Mouse (Mus musculus) thymus, postnatal 25 days (tissue): ENCODE data around the gene Tpst1.

Source experiments
- DNase-seq: peaks from one replicate; pipeline ENCODE4 v3.0.0; 2022

Tpst1 gene

DNA sequence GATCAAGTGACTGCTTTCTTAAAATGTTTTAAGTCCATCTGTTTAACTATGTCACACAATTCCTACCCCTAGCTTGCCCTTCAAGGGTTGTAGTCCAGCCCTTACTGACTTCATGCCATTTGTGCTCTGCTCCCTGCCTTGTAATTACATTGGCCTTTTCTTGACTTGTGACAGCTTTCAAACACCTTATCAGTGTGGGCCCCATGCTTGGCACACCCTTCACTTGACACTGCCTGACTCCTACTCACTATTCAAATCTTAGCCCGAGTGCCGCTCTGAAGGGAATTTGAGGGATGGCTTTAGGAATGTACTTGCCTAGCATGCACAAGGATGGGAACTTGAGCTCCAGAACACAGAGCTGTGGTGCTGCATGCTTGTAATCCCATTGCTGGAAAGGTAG lies 24.7 kb downstream of the Tpst1 start:
- no peak for DNase-seq

GRCm38 (mm10) chr5:130101724-130102123 lies 28.6 kb downstream of the Tpst1 start:
- no peak for DNase-seq

DNA sequence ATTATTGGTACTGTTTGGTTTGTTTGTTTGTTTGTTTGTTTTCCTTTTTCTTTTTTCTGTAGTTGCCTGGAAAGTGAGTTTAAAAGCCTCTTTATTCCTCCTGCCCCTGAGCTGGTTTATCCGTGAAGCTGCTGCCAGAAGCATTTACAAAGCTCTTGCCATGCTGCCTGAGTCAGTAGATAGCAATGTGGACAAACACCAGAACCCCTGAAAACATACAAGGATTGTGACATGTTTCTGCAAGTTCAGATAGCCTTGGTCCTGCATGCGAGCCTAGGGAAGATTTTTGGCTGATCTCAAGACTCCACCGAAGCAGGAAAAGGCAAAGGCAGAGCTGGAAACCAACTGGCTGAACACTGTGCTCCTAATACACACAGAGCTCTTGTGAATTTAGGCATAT lies 36.2 kb downstream of the Tpst1 start:
- no peak for DNase-seq

GRCm38 (mm10) chr5:130110632-130111464 lies 37.7 kb downstream of the Tpst1 start:
- no peak for DNase-seq

- DNase-seq: no peak
Measured at GRCm38 (mm10) chr5:130112653-130113052, 39.5 kb downstream of the Tpst1 start.

DNA sequence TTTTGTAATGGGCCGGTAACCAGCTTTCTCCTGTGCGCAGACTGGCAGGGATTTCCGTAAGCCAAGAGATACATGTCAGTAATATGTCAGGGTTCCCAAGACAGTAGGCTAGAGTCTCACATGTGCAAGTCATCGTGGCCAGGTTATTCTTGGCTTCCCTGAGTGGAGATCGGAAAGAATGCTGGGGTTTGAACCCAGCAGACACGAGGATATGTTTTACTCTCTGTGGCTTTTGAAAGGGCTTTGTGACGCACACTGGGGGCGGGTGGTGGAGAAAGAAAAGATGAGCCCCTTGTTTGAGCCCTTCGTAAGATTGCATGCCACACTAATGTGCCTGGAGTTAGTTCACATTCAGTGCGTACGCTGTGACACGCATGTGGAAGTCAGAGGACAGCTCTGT lies 43.0 kb downstream of the Tpst1 start:
- no peak for DNase-seq

DNA sequence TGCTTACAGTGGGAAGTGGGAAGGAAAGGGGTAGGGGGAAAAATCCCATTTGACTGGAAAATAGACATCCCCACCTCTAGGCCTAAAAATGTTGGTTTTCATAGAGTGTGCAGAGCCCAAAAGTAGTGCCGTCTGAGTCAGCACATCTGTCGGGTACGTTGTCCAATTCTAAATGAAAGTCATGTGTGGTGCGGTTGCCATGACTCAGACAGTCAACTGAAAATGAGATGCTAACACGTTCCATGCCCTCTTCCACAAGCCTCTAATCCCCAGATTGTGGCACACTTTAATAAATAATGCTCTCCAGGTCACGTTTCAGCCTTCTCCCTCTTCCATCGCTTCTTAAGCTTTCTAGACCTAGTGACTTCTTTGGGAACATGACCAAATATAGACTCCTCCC lies 43.7 kb downstream of the Tpst1 start:
- DNase-seq: no peak

DNA sequence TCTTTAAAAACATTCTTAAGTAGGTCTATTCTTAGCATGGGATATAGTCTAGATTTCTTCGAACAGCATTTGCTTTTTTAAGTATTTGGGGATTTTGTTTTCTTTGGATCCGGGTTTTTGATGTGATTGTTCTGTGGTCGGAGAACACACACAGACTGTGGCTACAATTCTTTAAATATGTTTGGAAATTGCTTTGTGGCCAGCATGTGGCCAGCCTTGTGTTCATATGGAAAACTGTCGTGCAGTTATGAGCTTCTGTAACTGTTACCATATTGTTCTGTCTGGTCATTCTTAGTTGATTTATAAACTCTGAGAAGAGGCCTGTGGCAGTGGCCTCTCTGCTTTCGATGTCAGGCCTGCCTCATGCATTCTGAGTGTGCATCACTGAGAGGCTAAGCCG lies 44.8 kb downstream of the Tpst1 start:
- DNase-seq: no peak

DNA sequence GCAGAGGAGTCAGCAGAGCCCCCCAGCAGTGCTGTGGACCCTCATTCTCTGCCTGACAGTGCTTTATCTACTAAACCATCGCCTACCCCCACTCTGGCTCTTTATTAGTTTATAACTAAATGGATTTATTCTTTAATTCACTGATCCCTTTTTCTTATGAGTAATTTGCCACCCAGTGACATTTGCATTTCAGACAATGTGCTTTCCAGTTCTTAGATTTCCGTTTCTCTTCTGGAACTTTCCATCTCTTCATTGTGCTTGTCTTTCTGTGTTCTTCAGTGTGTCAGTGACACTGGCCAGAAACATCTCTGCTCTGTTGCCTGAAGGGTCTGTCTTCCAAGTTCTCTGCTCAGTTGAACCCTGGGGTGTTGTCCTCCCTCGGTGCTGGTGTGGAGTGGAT lies 46.1 kb downstream of the Tpst1 start:
- no peak for DNase-seq

DNA sequence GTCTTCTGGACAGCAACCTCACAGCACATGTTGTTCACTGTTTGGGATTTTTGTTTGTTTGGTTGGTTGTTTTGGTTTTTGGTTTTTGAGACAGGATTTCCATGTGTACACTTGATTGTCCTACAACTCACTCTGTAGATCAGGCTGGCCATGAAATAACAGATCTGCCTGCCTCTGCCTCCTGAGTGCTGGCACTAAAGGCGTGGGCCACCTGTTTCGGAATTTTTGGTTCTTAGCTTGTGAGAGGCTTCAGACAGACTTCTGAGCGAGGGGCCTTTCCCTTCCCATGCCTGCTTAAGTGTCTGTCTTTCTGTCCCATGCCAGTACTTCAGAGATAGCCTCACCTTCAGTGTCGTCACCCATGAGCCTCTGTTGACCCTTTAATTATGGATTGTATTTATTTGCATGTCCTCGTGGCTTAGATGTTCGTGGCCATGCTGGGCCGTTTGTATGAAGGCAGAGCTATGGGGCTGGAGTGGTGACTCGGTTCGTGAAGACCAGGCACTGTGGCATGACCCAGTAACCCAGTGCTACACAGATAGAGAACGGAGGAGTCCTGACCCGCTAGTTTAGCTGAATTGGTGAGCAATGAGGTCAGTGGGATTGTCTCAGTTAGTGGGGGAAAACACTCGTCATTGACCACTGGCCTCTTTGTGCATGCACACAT lies 47.1 kb downstream of the Tpst1 start:
- DNase-seq: no peak

- no peak for DNase-seq
Measured at GRCm38 (mm10) chr5:130120904-130121303, 47.8 kb downstream of the Tpst1 start.

- no peak for DNase-seq
Measured at GRCm38 (mm10) chr5:130122355-130122754, 49.2 kb downstream of the Tpst1 start.

- DNase-seq: no peak
Measured at GRCm38 (mm10) chr5:130124271-130124670, 51.1 kb downstream of the Tpst1 start.

DNA sequence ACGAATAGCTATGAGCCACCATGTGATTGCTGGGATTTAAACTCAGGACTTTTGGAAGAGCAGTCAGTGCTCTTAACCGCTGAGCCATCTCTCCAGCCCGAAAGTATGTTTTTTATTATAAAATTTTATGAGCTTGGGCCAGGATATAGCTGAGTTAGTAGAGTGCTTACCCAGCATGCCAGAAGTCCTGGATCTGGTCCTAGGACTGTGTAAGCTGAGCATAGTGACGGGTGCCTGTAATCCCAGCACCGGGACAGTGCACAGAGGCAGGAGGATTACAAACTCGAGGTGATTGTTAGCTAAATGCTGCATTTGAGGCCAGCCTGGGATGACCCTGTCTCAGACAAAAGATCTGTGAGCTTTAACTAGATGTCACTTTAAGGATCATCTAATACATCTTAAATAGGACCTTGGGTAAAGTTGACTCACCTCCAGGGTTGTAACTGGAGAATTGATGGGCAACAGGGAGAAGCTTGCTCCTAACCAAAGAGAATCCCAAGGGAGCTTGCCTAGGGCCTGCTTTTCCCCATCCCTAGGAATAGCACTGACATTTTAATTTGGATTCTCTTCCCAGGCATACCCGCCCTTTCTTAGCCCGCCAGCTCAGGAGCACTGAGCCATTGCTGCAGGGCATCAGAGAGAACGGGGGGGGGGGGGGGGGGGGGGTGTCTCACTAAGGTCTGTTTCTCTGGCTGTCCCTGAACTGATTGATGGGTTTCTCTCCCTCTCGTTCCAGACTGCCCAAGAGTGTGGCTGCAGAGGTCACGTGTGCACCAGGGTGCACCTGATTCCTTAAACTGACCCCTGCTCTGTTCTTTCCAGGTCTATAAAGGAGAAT lies 55.8 kb downstream of the Tpst1 start:
- DNase-seq: no peak

DNA sequence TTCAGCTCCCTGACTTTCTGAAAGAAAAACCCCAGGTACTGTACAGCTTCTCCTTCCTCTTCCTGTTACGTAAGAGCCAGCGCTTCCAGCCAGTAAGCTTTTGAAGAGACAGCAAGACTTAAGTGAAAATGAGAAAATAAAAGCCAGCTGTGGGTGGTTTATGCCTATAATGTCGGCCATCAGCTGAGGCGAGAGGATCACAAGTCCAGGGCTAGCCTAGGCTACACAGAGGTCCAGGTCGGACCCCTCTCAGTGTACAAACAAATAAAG lies 56.3 kb downstream of the Tpst1 start:
- no peak for DNase-seq

DNA sequence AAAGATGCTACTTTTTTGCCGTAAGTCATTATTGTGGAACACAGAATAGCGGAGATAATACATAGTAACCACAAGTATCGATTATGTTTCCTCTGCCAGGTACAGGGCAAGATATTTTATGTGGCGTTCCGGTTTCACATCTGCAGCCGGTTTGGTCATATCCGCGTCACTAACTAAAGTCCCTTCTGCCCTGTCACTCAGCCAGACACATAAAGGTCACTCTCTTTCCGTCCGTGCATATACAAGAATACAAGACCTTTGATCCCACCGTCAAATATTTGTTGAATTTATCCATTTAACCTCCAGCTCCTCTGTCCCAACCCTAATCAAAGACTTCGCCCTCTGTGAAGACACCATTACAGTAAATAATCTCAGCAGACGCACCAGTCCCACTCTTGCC lies 63.5 kb downstream of the Tpst1 start:
- no peak for DNase-seq

GRCm38 (mm10) chr5:130139393-130139792 lies 66.3 kb downstream of the Tpst1 start:
- DNase-seq: peak; percentile 68

- DNase-seq: no peak
Measured at GRCm38 (mm10) chr5:130141138-130141537, 68.0 kb downstream of the Tpst1 start.

GRCm38 (mm10) chr5:130142041-130142440 lies 68.9 kb downstream of the Tpst1 start:
- DNase-seq: no peak

GRCm38 (mm10) chr5:130143101-130143500 lies 70.0 kb downstream of the Tpst1 start:
- no peak for DNase-seq

DNA sequence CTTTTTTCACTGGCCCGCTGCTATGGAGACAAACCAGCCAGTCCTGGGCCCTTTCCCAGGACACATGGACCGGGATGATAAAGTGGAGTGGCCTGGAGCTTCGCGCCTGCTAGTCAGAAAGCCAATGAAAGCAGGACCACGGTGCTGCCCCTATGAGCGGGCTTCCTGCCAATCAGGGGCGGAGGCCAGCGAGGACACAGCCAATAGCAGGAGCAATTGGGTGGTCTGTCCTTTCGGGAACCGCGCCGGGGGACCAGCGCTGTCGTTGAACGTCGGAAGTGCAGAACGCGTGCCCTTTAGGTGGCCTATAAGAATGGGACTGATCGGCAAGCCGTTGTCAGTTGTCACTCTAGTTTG lies 70.8 kb downstream of the Tpst1 start:
- no peak for DNase-seq

DNA sequence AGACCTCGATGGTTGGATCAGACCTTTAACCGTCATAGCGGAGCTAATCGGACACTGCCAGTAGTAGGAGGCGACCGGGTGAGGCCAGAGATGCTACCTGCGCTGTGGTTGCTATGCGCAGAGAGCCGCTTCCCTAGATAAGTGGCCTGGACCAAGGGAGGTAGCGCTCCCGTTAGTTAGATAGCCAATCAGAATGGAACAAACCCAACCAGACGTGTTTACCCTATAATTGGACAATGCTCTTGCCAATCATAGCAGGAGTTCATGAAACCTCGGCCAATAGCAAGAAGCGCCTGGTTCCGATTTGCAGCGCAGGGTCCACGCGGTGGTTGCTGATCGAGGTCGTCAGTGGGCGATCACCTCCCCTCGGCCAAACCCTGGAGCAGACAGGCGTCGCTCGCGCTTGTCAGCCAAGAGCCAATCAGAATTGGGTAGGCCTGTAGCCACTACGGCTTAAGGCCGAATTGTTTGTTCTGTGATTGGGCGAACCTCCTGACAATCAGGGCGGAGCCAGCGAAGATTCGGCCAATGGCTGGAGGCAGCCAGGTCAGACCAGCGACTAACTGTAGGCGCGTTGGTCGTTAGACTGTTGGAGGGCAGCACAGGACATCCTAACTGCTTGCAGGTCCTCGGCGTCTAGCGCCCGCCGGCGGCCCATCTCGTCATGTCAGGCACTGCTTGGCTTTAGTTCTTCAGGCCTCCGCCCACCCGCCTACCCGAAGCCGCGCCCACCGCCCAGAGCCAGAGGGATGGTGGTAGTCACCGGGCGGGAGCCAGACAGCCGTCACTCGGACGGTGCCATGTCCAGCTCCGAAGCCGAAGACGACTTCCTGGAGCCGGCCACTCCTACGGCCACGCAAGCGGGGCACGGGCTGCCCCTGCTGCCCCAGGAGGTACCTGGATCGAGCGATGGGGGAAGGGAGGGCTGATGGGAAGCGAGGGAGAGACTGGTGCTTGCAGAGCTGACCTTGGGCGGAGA lies 71.5 kb downstream of the Tpst1 start, which contains the start of gene Kctd7:
TSS of gene Kctd7 (plus strand) at position 528 of the 979 bp plus-strand sequence.
- DNase-seq: peak; percentile 92

GRCm38 (mm10) chr5:130145961-130146360 lies 72.8 kb downstream of the Tpst1 start:
- DNase-seq: no peak
